Mouse (Mus musculus): ENCODE data around the gene Rab5b.
"Not testable (repeated sequence)": the region's sequence is repeated elsewhere in the genome, so short reads cannot be mapped to it uniquely, and the experiment has no call there.

Rab5b gene

GRCm38 (mm10) chr10:128695992-128696807, at the start of gene Rab5b:
Gene Rab5b (minus strand): TSS chr10:128696264.
- DNase-seq = peak; percentile 100

DNA sequence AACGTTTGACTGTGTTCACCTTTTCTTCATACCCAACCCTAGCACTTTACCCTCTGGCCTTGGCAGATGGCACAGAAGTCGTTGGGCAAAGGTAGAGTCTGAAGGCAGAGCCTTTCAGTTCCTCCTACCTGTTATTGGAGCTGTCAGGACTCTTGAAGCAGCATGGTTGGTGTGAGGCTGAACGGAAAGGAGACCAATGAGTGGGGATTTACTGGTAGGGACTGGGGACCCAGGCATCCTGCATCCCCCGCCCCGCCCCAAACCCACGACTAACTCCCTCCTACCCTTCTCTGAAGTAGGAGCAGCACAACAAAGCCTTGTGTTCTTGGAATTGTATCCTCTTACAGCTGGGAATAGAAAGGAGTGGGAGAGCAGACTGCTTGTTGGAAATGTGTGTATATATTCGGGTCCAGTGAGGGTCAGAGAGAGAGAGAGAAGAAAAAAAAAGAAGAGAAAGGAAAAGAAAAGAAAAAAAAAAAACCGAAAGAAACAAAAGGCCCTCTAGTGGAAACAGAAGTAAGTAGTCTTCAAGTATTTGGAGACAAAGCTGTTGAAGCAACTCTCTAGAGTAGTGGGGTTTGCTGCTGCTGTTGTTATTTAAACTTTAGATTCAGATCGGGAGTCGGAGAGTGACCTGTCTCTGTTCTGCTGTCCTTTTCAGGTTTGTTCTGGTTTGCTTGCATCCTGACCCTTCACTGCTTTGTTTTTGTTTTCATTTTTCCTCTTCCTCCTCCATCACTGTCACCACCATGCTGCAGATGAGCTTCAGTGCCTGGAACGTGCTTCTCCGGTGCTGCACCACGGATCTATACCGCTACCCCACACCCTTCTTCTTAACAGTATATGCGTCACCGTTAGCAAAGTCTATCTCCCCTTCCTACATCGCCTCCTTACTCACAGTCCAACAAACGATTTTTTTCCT, 48.9 kb upstream of the Rab5b start, which contains the start of gene Dgka:
Dgka (minus strand) TSS at position 176 of the 922 bp plus-strand sequence.
- peak; percentile 45 for DNase-seq

DNA sequence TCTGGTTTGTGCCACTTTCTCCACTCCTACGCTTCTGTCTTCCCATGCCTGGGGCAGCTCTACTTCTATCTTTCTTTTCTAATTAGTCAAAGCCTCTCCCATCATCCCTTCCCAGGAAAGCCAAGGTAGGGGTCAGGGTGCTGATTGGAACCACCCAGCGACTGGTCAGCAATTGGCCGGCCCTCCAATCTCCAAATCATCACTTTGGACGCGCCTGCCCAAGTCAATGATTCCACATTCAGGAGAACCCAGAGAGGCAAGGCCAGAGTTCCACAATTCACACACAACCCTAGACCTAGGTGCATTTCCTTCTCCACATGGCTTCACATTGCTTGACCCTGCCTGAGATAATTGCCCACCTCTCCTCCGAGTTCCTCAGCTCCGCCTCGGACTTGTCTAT, 48.1 kb upstream of the Rab5b start:
- DNase-seq = peak; percentile 59

GRCm38 (mm10) chr10:128743791-128744191, 47.7 kb upstream of the Rab5b start:
- DNase-seq = peak; percentile 64

GRCm38 (mm10) chr10:128743235-128743634, 47.2 kb upstream of the Rab5b start:
- no peak for DNase-seq

DNA sequence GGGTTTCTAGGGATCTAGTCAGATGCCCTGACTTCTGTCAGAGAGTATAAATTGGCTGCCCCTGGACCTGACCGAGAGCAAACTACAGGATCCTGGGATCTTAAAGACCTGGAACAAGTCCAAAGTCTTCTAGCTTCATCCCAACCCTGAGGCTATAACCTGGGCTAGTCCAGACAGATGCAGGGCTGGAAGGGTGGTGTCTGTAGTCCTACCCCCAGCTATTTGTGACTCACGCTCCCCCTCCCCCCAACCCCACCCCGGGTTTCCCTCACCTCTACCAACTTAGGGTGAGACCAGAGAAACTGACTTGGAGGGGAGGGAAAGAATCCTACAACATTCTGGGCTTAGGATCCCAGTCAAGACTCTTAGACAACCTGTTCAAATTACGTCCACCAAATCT, 46.6 kb upstream of the Rab5b start:
- no peak for DNase-seq

DNA sequence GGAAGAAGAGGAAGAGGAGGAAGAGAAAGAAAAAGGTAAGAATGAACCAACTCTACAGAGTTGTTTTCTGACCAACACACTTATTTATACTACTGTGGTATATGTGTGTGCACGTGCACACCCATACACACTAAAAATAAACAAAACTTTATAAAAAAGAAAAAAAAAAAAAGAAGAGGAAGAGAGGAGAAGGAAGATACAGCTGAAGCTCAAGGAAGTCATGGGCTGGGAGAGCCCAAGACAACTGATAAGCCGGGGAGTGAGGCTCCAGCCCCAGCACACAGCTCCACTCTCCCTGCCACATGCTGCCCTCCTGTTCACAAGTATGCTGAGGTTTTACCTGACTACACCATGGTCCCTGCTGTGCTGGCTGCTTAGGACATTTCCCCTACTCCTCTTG, 44.2 kb upstream of the Rab5b start:
- DNase-seq = no peak

- DNase-seq = peak; percentile 16
Observed at GRCm38 (mm10) chr10:128737435-128737834, 41.4 kb upstream of the Rab5b start.

DNA sequence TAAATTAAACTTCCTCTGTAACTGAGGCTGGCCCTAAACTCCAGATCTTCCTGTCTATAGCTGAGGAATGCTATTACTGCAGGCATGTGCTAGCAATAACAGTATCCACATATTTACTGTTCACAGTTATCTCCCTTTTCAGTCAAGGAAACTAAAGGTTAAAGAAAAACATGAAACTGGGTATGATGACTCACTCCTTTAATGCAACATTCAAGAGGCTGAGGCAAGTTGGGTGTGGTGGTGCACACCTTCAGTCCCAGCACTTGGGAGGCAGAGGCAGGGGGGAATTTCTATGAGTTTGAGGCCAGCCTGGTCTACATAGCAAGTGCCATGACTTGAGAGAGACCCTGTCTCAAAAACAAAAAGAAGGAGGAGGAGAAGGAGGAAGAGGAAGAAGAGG, 35.9 kb upstream of the Rab5b start:
- no peak for DNase-seq

DNA sequence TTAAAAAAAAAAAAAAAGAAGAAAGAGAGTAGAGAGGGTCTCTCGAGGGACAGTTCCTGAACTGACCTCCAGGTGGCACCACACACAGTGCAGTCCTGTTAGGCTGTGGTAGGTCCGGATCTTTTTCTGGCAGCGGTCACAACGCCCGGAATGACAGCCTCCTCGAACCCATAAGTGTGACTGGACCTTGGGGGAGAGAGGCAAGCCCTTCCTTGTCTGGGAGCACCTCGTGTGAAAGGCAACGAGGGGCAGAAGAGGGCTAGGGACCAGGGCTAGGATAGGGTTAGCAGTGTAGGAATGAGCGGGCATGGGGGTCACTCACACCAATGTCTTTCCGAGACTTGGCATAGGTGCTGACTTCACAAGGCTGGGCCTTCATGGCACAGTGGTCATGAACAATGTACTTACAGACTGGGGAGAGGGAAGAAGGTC, 35.0 kb upstream of the Rab5b start:
- peak; percentile 48 for DNase-seq

DNA sequence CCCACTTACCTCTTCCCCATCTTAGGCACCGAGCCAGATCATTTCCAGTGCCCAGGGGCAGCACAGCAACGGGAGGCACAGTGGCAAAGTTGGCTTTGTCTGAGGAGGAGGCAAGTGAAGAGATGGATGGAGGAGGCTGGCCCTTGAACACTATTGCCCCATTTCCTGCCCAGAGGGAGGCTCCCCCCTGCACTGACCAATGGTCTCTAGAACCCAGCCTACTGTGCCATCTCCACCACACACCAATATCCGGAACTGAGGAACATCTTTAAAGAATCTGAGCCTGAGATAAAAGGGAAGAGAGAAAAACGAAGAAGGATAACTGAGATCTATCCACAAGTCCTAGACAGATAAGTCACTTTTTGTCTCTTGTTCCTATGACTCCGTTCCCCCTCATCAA, 32.0 kb upstream of the Rab5b start:
- no peak for DNase-seq

- DNase-seq = not testable (repeated sequence)
Observed at GRCm38 (mm10) chr10:128725466-128725865, 29.4 kb upstream of the Rab5b start.

- no peak for DNase-seq
Observed at GRCm38 (mm10) chr10:128715559-128716537, 19.8 kb upstream of the Rab5b start.

DNA sequence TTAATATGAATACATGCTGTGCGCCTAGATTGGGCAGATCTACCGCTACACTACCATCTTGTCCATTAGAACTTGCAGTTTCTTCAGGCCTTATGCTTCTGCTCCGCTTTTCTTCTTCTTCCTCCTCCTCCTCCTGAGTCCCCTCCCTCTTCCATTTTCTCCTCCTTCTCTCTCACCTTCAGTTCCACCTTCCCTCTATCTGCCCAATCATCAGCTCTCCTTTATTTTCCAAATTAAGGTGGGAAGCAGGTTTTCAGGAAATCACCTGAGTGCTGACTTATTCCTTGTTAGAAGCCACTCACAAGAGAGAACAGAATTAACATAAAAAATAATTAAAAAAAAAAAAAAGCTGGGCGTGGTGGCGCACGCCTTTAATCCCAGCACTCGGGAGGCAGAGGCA, 15.3 kb upstream of the Rab5b start:
- DNase-seq = not testable (repeated sequence)

DNA sequence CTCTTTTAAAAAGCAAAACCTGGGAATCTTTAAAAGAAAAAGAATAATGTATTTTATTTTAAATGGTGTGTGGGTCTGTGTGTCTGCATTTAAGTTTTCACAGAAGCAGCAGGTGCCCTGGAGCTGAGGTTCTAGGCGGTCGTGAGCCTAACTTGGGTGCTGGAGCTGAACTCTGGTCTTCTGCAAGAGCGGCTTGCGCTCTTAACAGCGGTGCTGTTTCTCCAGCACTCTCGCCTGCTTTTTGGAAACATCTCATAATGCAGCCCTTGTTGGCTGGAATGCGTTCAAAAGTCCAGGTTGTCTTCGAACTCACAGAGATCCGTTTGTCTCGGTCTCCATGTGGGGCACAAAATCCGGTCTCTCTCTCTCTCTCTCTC, 9.2 kb upstream of the Rab5b start:
- no peak for DNase-seq

GRCm38 (mm10) chr10:128704491-128705316, 8.6 kb upstream of the Rab5b start, which contains the start of gene Cdk2:
Gene Cdk2 (minus strand): TSS chr10:128705031.
- peak; percentile 90 for DNase-seq

- DNase-seq = no peak
Observed at GRCm38 (mm10) chr10:128703895-128704294, 7.8 kb upstream of the Rab5b start, which contains the start of gene Pmel. Gene Pmel (plus strand): TSS chr10:128704195.

DNA sequence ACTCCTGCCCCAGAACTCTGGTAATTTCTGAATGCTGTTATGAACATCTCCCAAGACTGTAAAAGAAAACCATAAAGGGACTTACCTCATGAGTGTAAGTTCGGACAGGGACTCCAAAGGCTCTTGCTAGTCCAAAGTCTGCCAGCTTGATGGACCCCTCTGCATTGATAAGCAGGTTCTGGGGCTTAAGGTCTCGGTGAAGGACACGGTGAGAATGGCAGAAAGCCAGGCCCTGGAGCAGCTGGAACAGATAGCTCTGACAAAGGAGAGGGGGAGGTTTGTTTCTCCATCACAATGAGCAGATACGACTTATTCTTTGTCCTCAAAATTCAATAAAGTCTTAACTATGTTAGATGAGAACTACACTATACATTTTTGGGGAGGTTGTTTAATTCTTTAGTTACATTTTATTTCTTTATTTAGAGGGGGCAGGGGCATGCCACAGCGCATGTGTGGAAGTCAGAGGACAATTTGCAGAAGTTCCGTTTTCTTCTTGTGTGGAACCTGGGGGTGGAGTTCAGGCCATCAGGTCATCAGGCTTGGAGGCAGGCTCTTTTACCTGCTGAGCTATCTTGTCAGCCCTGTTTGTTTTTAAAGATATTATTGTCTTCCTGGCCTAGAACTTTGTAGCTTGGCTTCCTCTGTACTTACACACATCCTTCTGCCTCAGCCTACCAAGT, 6.4 kb upstream of the Rab5b start:
- DNase-seq = no peak

- no peak for DNase-seq
Observed at GRCm38 (mm10) chr10:128700712-128701111, 4.6 kb upstream of the Rab5b start.

- DNase-seq = no peak
Observed at GRCm38 (mm10) chr10:128699611-128700010, 3.5 kb upstream of the Rab5b start.

DNA sequence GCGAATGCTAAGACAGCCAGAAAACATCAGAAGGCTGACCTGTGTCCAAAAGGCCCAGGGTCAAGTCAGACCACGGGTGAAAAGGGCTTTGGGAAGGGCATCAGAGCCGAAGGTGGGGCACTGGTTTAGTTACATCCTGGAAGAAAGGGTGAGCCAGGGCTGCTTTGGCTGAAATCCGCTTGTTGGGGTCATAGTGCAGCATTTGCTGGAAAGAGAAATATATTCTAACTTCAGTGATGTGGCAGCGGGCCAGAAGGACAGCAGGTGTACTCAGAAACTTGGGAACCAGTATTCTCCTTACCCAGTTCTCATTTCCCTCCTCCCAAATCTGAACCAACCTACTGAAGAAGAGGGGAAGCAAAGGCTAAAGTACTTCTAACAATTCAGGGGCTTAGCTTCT, 2.9 kb upstream of the Rab5b start:
- DNase-seq = peak; percentile 61
